Mouse (Mus musculus) urinary bladder, postnatal 10 days (tissue): ENCODE results near the gene Uggt1.

Experiments
- DNase-seq: peaks from one replicate; pipeline ENCODE4 v3.0.0; 2022; ENCODE audit warnings: low spot score

Gene Uggt1

DNA sequence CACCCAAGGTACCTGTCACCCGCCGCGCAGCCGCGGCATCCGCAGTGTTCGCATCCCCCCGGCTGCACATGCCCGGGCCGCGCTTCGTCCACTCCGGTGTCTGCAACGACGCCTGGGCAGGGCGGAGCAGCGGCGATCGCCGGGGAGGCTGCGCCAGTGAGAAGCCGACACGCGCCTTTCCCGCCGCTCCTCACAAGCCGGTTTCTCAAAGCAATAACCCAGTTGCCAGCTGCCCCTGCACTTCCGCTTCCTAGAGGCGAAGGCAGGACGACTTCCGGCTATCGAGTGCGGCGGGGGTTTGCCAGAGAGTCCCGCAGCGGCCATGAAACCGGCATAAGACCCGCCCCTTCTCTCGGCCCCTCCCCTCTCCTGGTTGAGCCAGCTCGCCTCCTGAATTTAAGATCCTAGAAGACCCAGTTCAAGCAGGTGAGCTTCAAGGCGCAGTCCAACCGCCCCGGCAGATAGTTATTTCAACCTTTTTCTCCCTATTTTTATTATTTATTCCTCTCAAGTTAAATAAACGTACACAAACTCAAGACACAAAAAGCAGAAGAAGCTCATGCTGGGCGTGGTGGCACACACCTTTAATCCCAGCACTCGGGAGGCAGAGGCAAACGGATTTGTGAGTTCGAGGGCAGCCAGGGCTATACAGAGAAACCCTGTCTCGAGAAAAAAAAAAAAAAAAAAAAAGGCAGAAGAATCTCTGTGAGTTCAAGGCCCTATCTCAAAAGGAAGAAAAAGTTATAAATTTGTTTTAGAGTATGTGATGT lies at the start of gene Uggt1:
Gene Uggt1 (minus strand): TSS at position 663 of the 770 bp plus-strand sequence.
- peak; percentile 70 for DNase-seq

- no peak for DNase-seq
Observed at GRCm38 (mm10) chr1:36293470-36293869, 49.0 kb upstream of the Uggt1 start.

- DNase-seq, result no peak
Observed at GRCm38 (mm10) chr1:36281849-36282248, 37.3 kb upstream of the Uggt1 start.

DNA sequence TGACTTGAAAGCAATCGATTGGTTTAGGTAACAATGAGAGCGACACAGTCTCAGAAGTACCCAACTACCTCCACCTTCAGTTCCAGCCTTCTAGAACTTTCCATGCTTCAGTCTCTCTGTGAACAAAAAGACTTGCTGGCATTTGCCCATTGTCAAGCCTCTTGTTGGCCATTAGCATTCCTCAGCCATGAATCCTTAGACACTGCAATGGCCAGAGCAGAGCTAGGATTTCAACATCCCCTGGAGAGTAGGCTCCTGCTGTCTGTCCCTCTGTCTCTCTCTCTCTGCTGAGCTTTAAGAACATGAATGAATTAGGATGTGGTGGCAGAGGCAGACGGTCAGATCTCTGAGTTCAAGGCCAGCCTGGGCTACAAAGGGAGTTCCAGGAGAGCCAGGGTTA lies 36.4 kb upstream of the Uggt1 start:
- no peak for DNase-seq

DNA sequence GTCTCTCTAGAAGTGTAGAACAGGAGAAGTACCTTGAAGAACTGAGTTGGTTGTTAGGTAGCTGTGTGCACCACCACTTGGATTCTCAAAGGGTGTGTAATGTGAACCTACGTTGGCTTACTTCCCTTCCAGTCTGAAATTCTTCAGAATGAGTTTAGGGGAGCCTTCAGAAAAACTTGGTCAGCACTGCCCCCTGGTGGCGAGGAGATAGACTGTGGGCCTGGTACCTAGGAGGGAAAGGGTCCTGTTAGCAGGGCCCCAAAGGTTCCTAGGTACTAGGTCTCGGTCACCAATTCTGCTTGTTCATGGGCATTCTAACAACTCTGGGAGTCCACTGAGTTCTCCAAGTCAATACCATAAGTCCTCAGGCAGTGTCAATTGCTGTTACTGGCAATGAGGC lies 34.7 kb upstream of the Uggt1 start:
- DNase-seq, result peak; percentile 40

- DNase-seq, result peak; percentile 47
Observed at GRCm38 (mm10) chr1:36277267-36278060, 32.9 kb upstream of the Uggt1 start.

- no peak for DNase-seq
Observed at GRCm38 (mm10) chr1:36275635-36276389, 31.3 kb upstream of the Uggt1 start.

DNA sequence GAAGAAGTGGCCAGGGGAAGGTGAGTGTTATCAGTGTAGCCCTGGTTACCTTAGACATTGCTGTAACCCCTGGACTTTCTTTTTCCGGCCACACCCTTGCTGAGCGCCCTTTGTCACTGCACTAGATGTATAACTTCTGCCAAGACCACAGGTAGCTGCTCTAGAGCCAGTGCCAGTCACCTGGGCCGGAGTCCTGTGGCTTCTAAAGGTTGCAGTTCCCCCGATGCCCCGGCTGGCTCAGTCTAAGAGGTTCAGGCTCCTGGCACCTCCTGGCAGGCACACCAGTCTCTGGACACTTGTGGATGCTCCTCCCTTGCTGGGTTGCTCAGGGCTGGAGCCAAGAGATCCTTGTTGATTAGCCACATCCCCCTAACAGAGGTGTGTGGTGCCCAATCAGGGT lies 29.9 kb upstream of the Uggt1 start, which contains the start of gene Neurl3:
Gene Neurl3 (minus strand): TSS at position 225 of the 400 bp plus-strand sequence.
- no peak for DNase-seq

GRCm38 (mm10) chr1:36273288-36273687 lies 28.8 kb upstream of the Uggt1 start:
- no peak for DNase-seq

- no peak for DNase-seq
Observed at GRCm38 (mm10) chr1:36272546-36272945, 28.0 kb upstream of the Uggt1 start.

GRCm38 (mm10) chr1:36271516-36272230 lies 27.2 kb upstream of the Uggt1 start:
- DNase-seq, result no peak

GRCm38 (mm10) chr1:36270666-36271065 lies 26.1 kb upstream of the Uggt1 start:
- DNase-seq, result no peak

- no peak for DNase-seq
Observed at GRCm38 (mm10) chr1:36269121-36269795, 24.7 kb upstream of the Uggt1 start.

DNA sequence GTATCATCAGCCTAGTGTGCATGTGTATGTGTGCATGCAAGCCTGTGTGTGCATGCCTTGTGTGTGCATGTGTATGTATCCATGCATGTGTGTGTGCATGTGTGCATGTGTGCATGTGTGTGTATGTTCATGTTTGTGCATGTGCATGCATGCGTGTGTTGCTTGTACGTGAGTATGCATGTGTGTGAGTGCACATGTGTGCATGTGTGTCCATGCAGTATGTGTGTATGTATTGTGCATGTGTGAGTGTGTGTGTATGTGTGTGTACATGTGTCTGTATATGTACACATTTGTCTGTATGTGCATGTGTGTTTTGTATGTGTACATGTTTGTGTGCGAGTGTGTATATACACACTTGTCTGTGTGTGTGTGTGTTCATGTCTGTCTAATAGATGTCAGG lies 23.1 kb upstream of the Uggt1 start:
- no peak for DNase-seq

DNA sequence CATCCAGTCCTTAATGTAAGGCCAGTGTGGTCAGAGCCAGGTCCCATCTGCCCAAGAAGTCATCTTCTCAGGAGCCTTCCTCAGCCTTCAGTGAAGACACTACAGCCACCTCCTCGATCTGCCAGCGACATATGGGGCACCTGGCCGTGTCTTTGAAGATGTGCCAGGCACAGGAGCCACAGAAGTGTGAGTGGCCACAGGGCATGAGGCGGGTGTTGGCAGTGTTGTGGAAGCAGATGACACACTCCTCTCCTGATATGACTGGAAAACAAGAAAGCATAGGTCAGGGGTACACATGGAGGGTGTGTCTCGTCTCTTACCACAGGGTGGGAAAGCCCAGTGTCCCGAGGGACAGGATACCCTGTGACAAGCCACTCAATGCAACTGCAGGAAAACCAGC lies 21.8 kb upstream of the Uggt1 start:
- no peak for DNase-seq

GRCm38 (mm10) chr1:36263833-36264488 lies 19.4 kb upstream of the Uggt1 start:
- DNase-seq, result no peak

GRCm38 (mm10) chr1:36261708-36262504 lies 17.4 kb upstream of the Uggt1 start:
- DNase-seq, result no peak

DNA sequence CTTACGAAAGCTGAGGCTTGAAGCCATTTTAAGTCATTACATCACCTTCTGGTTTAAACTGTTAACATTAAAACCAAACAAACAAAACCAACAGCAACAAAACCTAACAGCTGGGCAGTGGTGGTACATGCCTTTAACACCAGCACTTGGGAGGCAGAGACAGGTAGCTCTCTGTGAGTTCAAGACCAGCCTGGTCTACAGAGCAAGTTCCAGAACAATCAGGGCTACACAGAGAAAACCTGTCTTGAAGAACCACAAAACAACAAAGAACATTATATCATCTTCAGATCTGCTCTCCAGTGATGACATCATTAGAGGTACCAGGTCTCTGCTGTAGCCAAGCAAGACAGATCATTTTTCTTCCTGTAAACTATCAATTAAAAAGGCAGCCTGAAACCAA lies 15.9 kb upstream of the Uggt1 start:
- DNase-seq, result no peak

- DNase-seq, result no peak
Observed at GRCm38 (mm10) chr1:36259281-36259680, 14.8 kb upstream of the Uggt1 start.

GRCm38 (mm10) chr1:36258631-36259030 lies 14.1 kb upstream of the Uggt1 start:
- no peak for DNase-seq
